Mouse (Mus musculus) thymus, adult 2 months (tissue): ENCODE results near the gene Epha2.

Source experiments
- CTCF ChIP-seq: fragments of 200-500 bp; IDR thresholded peaks from 2 replicates; pipeline ENCODE4 v1.5.1; 2012; ENCODE audit warnings: mild to moderate bottlenecking, control low read depth, low read length, moderate library complexity, borderline replicate concordance; ENCODE audit not compliant: control insufficient read depth, poor library complexity, insufficient read depth; ENCODE audit errors: extremely low read depth
- POLR2A ChIP-seq: fragments of 200-500 bp; IDR thresholded peaks from 2 replicates; pipeline ENCODE4 v1.6.1; 2012; ENCODE audit warnings: mild to moderate bottlenecking, low read length, control low read depth, moderate library complexity; ENCODE audit not compliant: control insufficient read depth, poor library complexity, insufficient read depth; ENCODE audit errors: extremely low read depth

GRCm38 (mm10) chr4:141286860-141287517, 14.1 kb upstream of the Epha2 start:
- TF ChIP-seq CTCF (no peak), POLR2A (no peak)
